Mouse (Mus musculus): Measurements from ENCODE around the gene Nav2.

Gene Nav2

DNA sequence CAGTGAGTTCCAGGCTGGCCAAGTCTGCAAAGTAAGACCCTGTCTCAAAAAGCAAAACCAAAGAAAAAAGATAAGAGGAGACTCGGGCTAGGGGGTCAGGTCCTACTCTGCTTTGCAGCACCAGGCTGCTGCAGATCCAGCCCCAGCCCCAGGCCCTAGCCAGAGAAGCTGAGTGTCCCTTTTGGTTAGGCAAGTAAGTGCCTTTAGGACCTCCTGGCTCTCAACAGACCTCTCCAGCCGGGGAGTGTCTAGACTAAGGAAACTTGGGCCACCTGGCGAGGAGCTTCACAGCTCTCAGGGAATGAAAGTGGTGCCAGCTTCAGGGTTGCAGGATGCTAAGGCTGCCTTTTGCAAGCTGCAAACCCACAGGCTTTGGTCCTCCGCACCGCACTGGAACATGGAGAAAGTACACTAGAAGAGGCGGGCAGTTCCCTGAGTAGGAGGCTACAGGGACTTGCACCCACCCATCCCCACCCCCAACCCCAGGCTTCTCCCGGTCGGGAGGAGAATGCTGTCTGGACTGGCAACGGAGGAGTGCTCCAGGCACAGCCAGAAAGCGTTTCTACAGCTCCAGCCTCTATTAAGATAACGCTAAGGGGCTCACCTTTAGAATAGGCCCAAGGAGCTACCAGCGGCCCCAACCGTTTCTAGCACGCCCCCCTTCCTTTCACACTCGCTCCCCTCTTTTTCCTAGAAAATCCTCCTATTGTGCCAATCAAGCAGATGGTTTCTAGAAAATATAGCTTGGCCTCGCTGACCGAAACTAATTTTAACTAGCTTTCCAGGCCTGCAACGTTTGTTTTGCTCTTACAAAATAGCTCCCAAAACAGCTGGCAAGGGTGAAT, 731.6 kb downstream of the Nav2 start:
- no peak for DNase-seq (ENCODE audit: low spot score in 2 of 2)

- DNase-seq (ENCODE audit: low spot score in 2 of 2): no peak
These were observed 732.3 kb downstream of the Nav2 start for GRCm38 (mm10) chr7:49640709-49641305.

Measured in urinary bladder, postnatal 36 days (tissue).